Mouse (Mus musculus) midbrain, postnatal 0 days (tissue): ENCODE results near the gene Hrasls5. TPM values are rescaled to one million over a fixed set of nuclear protein-coding genes. Genes with fewer than 3 reads are reported as not detected.

Experiments
- ATAC-seq: fragments of 200-750 bp; cut with Nextera tagmentation; 2 replicates; pipeline ENCODE4 v1.8.0; 2017; ENCODE audit warnings: moderate number of reproducible peaks, mild to moderate bottlenecking, moderate TSS enrichment, moderate library complexity; ENCODE audit not compliant: low FRiP score
- DNase-seq: peaks from one replicate; pipeline ENCODE4 v3.0.0-alpha.2; 2015; ENCODE audit warnings: low spot score
- H3K27ac ChIP-seq: fragments of 300-500 bp; sonication (generic); 2 replicates; pipeline ENCODE4 v1.5.1; 2014; ENCODE audit warnings: low read depth, mild to moderate bottlenecking, low read length, mixed read lengths
- H3K27me3 ChIP-seq: fragments of 300-500 bp; sonication (generic); 2 replicates; pipeline ENCODE4 v1.6.1; 2014; ENCODE audit warnings: low read length, control low read depth, mixed read lengths; ENCODE audit not compliant: insufficient read depth
- H3K36me3 ChIP-seq: fragments of 300-500 bp; sonication (generic); 2 replicates; pipeline ENCODE4 v1.6.1; 2014; ENCODE audit warnings: low read length, control low read depth, mixed read lengths; ENCODE audit not compliant: insufficient read depth
- H3K4me1 ChIP-seq: fragments of 300-500 bp; sonication (generic); 2 replicates; pipeline ENCODE4 v1.6.1; 2014; ENCODE audit warnings: mild to moderate bottlenecking, control low read depth, antibody characterized with exemption, low read length, mixed read lengths; ENCODE audit not compliant: insufficient read depth
- H3K4me2 ChIP-seq: fragments of 300-500 bp; sonication (generic); 2 replicates; pipeline ENCODE4 v1.6.1; 2014; ENCODE audit warnings: low read depth, mild to moderate bottlenecking, low read length, mixed read lengths; ENCODE audit not compliant: poor library complexity, severe bottlenecking
- H3K4me3 ChIP-seq: fragments of 300-500 bp; sonication (generic); 2 replicates; pipeline ENCODE4 v1.5.1; 2014; ENCODE audit warnings: low read depth, mild to moderate bottlenecking, low read length, moderate library complexity
- H3K9ac ChIP-seq: fragments of 300-500 bp; sonication (generic); replicated peaks from 2 replicates; pipeline ENCODE4 v1.6.1; 2014; ENCODE audit warnings: mild to moderate bottlenecking, low read length, moderate library complexity, mixed read lengths; ENCODE audit not compliant: poor library complexity, severe bottlenecking
- H3K9me3 ChIP-seq: fragments of 300-500 bp; sonication (generic); 2 replicates; pipeline ENCODE4 v1.6.1; 2016; ENCODE audit warnings: low read length, control low read depth
- CTCF ChIP-seq: IDR thresholded peaks from 2 replicates; pipeline ENCODE4 v1.5.1; 2016; ENCODE audit warnings: antibody characterized with exemption, mild to moderate bottlenecking
- WGBS: fragments of 180-500 bp; shearing (Covaris S2); extraction: QIAGEN DNeasy Blood & Tissue Kit; methylation state at CpG from one replicate; pipeline ENCODE4 v1.1.7; 2014; 5-methylcytosine and 5-hydroxymethylcytosine counted together
- polyA plus RNA-seq: library from polyadenylated mRNA; unstranded; fragments of >200 nt; fragmentation: Nextera tagmentation; extraction: Ambion mirVana; gene quantifications from 2 replicates; pipeline ENCODE4 v1.2.1, GENCODE M21; 2015
- total RNA-seq: library from RNA; depleted of rRNA; stranded (reverse); fragments of >200 nt; gene quantifications from 2 replicates; pipeline ENCODE4 v1.2.3, GENCODE M21; 2014

Hrasls5 gene
- total and polyA plus RNA-seq, 2 experiments from 2014 or later, result not detected

DNA sequence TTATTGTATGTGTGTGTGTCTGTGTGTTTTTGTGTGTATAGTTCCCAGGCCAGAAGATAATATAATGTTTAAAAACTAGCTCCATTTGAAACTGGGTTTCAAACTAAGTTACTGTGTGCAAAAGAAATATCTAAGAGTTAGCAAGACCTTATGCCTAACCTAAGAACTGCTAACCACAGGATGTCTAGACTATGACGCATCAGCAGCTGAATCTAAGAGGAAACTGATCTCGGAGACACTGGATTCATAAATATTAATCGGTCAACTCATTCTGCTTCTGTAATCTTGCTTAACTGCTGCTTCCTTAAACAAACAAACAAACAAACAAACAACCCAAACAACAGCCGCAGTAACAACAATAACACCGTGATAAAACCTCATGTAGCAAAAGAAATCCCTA, 42.7 kb upstream of the Hrasls5 start:
- WGBS, result 79% methylated on average over 5 of the region's 5 CpGs
- ATAC-seq (no peak), DNase-seq (no peak)
- H3K4me3 ChIP-seq, result no peak overlapping the region
- H3K4me2 ChIP-seq, result no peak overlapping the region
- no peak for TF ChIP-seq CTCF
- H3K27ac ChIP-seq, result no peak overlapping the region
- H3K9me3 ChIP-seq, result no peaks in the 10 kb centered on the region
- H3K9ac ChIP-seq, result no peak overlapping the region
- H3K27me3 ChIP-seq, result no peaks in the 10 kb centered on the region
- H3K4me1 ChIP-seq, result no peaks in the 10 kb centered on the region
- H3K36me3 ChIP-seq, result no peaks in the 10 kb centered on the region

GRCm38 (mm10) chr19:7576180-7576579, 36.2 kb upstream of the Hrasls5 start:
- 90% methylated on average over 1 of the region's 1 CpGs for WGBS
- no peak overlapping the region for H3K27ac ChIP-seq
- no peaks in the 10 kb centered on the region for H3K27me3 ChIP-seq
- TF ChIP-seq CTCF, result no peak
- H3K4me3 ChIP-seq, result no peak overlapping the region
- ATAC-seq (no peak), DNase-seq (no peak)
- H3K9ac ChIP-seq, result no peak overlapping the region
- H3K4me1 ChIP-seq, result no peaks in the 10 kb centered on the region
- no peaks in the 10 kb centered on the region for H3K36me3 ChIP-seq
- H3K4me2 ChIP-seq, result no peak overlapping the region
- no peaks in the 10 kb centered on the region for H3K9me3 ChIP-seq

GRCm38 (mm10) chr19:7577710-7578109, 34.6 kb upstream of the Hrasls5 start:
- no peak overlapping the region for H3K4me2 ChIP-seq
- ATAC-seq, result no peak
- no peaks in the 10 kb centered on the region for H3K9me3 ChIP-seq
- no peak overlapping the region for H3K4me3 ChIP-seq
- no peaks in the 10 kb centered on the region for H3K27me3 ChIP-seq
- no peaks in the 10 kb centered on the region for H3K4me1 ChIP-seq
- no peaks in the 10 kb centered on the region for H3K36me3 ChIP-seq
- TF ChIP-seq CTCF, result no peak
- no peak overlapping the region for H3K27ac ChIP-seq
- WGBS, result 82% methylated on average over 3 of the region's 3 CpGs
- H3K9ac ChIP-seq, result no peak overlapping the region
- no peak for DNase-seq

DNA sequence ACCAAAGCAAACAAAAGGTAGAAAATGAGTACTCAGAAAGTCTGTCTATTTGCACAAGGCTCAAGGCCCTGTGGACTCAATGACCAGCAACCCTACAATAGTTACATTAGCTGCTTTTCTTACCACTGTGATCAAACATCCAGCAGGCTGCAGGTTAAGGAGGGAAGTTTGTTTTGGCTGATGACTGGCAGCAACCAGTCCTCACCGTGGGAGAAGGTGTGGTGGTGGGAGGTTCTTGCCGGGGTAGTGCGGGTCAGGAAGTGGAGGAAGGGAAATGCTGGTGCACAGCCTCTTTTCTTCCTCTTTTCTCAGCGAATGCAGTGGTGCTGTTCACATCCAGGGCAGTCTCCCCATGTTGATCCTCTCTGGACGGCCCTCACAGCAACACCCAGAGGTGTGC, 31.3 kb upstream of the Hrasls5 start:
- H3K4me2 ChIP-seq, result no peak overlapping the region
- no peak for ATAC-seq
- H3K27me3 ChIP-seq, result no peaks in the 10 kb centered on the region
- no peaks in the 10 kb centered on the region for H3K4me1 ChIP-seq
- no peak overlapping the region for H3K4me3 ChIP-seq
- no peak for TF ChIP-seq CTCF
- WGBS, result 81% methylated on average over 5 of the region's 5 CpGs
- no peaks in the 10 kb centered on the region for H3K9me3 ChIP-seq
- no peaks in the 10 kb centered on the region for H3K36me3 ChIP-seq
- no peak overlapping the region for H3K9ac ChIP-seq
- DNase-seq, result no peak
- no peak overlapping the region for H3K27ac ChIP-seq

- Histone ChIP-seq H3K4me3 (no peak overlapping the region), H3K27ac (no peak overlapping the region), H3K4me2 (no peak overlapping the region), H3K9me3 (no peaks in the 10 kb centered on the region), H3K4me1 (no peaks in the 10 kb centered on the region), H3K9ac (no peak overlapping the region), H3K27me3 (no peaks in the 10 kb centered on the region), H3K36me3 (no peaks in the 10 kb centered on the region)
- 57% methylated on average over 7 of the region's 7 CpGs for WGBS
- DNase-seq, result no peak
- TF ChIP-seq CTCF, result no peak
- no peak for ATAC-seq
Observed at GRCm38 (mm10) chr19:7583101-7583500, 29.2 kb upstream of the Hrasls5 start.

- no peaks in the 10 kb centered on the region for H3K36me3 ChIP-seq
- H3K4me2 ChIP-seq, result no peak overlapping the region
- no peaks in the 10 kb centered on the region for H3K4me1 ChIP-seq
- H3K27me3 ChIP-seq, result no peaks in the 10 kb centered on the region
- no peak overlapping the region for H3K27ac ChIP-seq
- DNase-seq (no peak), ATAC-seq (no peak)
- H3K4me3 ChIP-seq, result no peak overlapping the region
- no peak for TF ChIP-seq CTCF
- WGBS, result 84% methylated on average over 3 of the region's 3 CpGs
- no peaks in the 10 kb centered on the region for H3K9me3 ChIP-seq
- H3K9ac ChIP-seq, result no peak overlapping the region
Observed at GRCm38 (mm10) chr19:7583599-7583998, 28.7 kb upstream of the Hrasls5 start.

- Histone ChIP-seq H3K36me3 (no peaks in the 10 kb centered on the region), H3K9me3 (no peaks in the 10 kb centered on the region), H3K4me3 (no peak overlapping the region), H3K27me3 (no peaks in the 10 kb centered on the region), H3K4me1 (no peaks in the 10 kb centered on the region), H3K9ac (no peak overlapping the region), H3K27ac (no peak overlapping the region), H3K4me2 (no peak overlapping the region)
- no peak for DNase-seq
- 88% methylated on average over 8 of the region's 8 CpGs for WGBS
- no peak for ATAC-seq
- TF ChIP-seq CTCF, result no peak
Observed at GRCm38 (mm10) chr19:7585279-7585678, 27.1 kb upstream of the Hrasls5 start.
